Mouse (Mus musculus) liver, embryonic 13.5 days (tissue): ENCODE results near the gene Rars. TPM values are rescaled to one million over a fixed set of nuclear protein-coding genes. Genes with fewer than 3 reads are reported as not detected.

Experiments
- ATAC-seq: fragments of 200-750 bp; cut with Nextera tagmentation; 2 replicates; pipeline ENCODE4 v1.8.0; 2017; ENCODE audit warnings: low read depth, mild to moderate bottlenecking, moderate number of reproducible peaks, moderate library complexity
- DNase-seq: peaks from one replicate; pipeline ENCODE4 v3.0.0; 2022
- H3K27ac ChIP-seq: fragments of 300-500 bp; sonication (generic); 2 replicates; pipeline ENCODE4 v1.5.1; 2015; ENCODE audit warnings: moderate library complexity, mild to moderate bottlenecking, inconsistent platforms
- H3K27me3 ChIP-seq: fragments of 300-500 bp; sonication (generic); 2 replicates; pipeline ENCODE4 v1.6.1; 2015; ENCODE audit warnings: mild to moderate bottlenecking, inconsistent platforms
- H3K36me3 ChIP-seq: fragments of 300-500 bp; sonication (generic); 2 replicates; pipeline ENCODE4 v1.6.1; 2015; ENCODE audit warnings: mild to moderate bottlenecking, inconsistent platforms
- H3K4me1 ChIP-seq: fragments of 300-500 bp; sonication (generic); replicated peaks from 2 replicates; pipeline ENCODE4 v1.6.1; 2015; ENCODE audit warnings: inconsistent platforms
- H3K4me2 ChIP-seq: fragments of 300-500 bp; sonication (generic); 2 replicates; pipeline ENCODE4 v1.6.1; 2015; ENCODE audit warnings: inconsistent platforms, mild to moderate bottlenecking, moderate library complexity
- H3K4me3 ChIP-seq: fragments of 300-500 bp; sonication (generic); replicated peaks from 2 replicates; pipeline ENCODE4 v1.5.1; 2015; ENCODE audit warnings: mild to moderate bottlenecking, inconsistent platforms
- H3K9ac ChIP-seq: fragments of 300-500 bp; sonication (generic); 2 replicates; pipeline ENCODE4 v1.6.1; 2015; ENCODE audit warnings: mild to moderate bottlenecking, inconsistent platforms
- H3K9me3 ChIP-seq: fragments of 300-500 bp; sonication (generic); replicated peaks from 2 replicates; pipeline ENCODE4 v1.6.1; 2016; ENCODE audit warnings: inconsistent platforms
- WGBS: fragments of 180-500 bp; shearing (Covaris S2); methylation state at CpG from one replicate; pipeline ENCODE4 v1.1.7; 2015; ENCODE audit not compliant: insufficient replicate concordance; 5-methylcytosine and 5-hydroxymethylcytosine counted together
- polyA plus RNA-seq: library from polyadenylated mRNA; unstranded; fragments of >200 nt; fragmentation: Nextera tagmentation; extraction: Ambion mirVana; gene quantifications from 2 replicates; pipeline ENCODE4 v1.2.1, GENCODE M21; 2015

Rars gene
- polyA plus RNA-seq, 1 experiment from 2014 or later: 69.3 TPM

DNA sequence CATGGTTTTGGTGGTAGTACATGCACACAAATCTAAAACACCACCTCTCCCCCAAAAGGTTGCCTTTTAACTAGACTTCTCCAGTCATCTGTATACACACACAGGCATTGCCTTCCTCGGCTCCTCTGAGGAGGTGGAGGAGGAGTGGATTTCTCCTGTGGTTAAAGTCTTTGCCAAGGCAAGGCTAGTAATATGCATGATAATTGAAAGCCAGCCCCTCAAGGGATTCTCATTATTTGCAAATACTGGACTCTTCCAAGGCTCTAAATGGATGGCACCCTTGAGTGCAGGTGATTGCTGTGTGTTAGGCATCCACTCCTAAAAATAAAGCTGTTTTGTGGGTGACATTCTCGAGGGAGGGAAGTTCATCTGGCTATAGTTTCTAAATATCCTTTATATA is 45.9 kb downstream of the Rars start:
- Histone ChIP-seq H3K36me3 (peaks cover 40% of the 10 kb centered on the region), H3K4me3 (no peak overlapping the region), H3K27ac (no peak overlapping the region), H3K27me3 (no peaks in the 10 kb centered on the region), H3K9me3 (no peaks in the 10 kb centered on the region), H3K4me2 (no peak overlapping the region), H3K4me1 (no peaks in the 10 kb centered on the region), H3K9ac (no peak overlapping the region)
- 66% methylated on average over 2 of the region's 2 CpGs for WGBS
- no peak for ATAC-seq
- no peak for DNase-seq

DNA sequence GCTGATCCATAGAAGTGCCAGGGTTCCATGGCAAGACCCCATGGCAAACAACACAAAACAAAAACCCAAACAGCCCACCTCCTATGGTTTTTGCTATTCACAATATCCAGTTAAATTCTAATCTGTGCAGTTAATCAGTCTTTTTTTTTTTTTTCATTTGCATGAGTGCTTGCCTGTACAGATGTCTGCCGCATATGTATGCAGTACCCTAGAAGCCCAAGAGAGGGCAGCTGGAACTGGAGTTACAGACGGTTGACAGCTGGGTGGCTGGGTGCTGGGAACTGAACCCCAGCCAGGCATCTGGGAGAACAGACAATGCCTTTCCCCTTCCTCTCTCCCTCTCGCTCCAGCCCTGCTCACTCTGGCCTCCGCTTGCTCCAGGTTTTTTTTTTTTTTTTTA is 49.8 kb downstream of the Rars start:
- H3K4me3 ChIP-seq: no peak overlapping the region
- ATAC-seq (no peak), DNase-seq (no peak)
- no peaks in the 10 kb centered on the region for H3K9me3 ChIP-seq
- no peak overlapping the region for H3K4me2 ChIP-seq
- no peaks in the 10 kb centered on the region for H3K4me1 ChIP-seq
- H3K36me3 ChIP-seq: peaks cover 50% of the 10 kb centered on the region
- H3K27ac ChIP-seq: no peak overlapping the region
- H3K9ac ChIP-seq: no peak overlapping the region
- H3K27me3 ChIP-seq: no peaks in the 10 kb centered on the region
- WGBS: 90% methylated on average over 4 of the region's 4 CpGs

DNA sequence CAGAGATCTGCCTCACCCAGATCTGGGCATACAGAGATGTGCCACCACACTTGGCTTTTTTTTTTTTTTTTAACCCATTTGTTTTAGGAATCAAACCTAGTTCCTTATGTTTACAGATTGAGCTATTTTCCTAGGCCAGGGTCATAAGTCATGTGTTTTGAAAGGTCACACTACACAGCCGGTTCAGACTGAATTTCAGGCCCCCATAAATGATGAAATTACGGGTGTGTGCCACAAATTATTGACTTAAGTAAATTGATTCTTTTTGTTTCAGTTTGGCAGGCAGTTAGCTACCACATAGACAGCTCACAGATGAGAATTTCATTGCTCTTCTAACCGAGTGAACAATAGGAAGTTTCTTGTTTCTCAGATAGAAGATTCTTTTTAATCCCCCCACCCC is 50.3 kb downstream of the Rars start:
- Histone ChIP-seq H3K4me2 (no peak overlapping the region), H3K27ac (no peak overlapping the region), H3K9me3 (no peaks in the 10 kb centered on the region), H3K36me3 (peaks cover 55% of the 10 kb centered on the region), H3K27me3 (no peaks in the 10 kb centered on the region), H3K4me1 (no peaks in the 10 kb centered on the region), H3K4me3 (no peak overlapping the region), H3K9ac (no peak overlapping the region)
- DNase-seq (no peak), ATAC-seq (no peak)
- WGBS: 83% methylated on average over 3 of the region's 3 CpGs

DNA sequence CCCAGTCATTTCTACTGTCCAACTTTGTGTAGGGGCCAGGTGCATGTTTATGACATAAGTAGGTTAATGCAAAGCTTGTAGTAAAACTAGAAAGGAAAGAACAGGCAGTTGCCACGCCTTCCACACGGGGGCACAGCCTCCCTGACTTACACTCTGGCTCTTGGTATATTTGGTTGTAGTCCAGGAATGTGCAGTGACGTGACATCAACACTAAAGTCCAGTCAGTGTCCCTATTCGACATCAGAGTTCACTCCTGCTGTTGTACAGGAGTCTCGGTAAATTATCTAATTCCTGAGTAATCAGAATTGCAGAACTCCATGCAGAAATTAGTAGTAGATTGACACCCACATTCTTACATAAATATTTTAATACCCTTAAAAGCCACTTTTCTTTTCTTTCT is 51.3 kb downstream of the Rars start:
- Histone ChIP-seq H3K4me2 (no peak overlapping the region), H3K4me1 (no peaks in the 10 kb centered on the region), H3K9ac (no peak overlapping the region), H3K36me3 (peaks cover 65% of the 10 kb centered on the region), H3K27ac (no peak overlapping the region), H3K9me3 (no peaks in the 10 kb centered on the region), H3K27me3 (no peaks in the 10 kb centered on the region), H3K4me3 (no peak overlapping the region)
- WGBS: 78% methylated on average over 5 of the region's 5 CpGs
- DNase-seq (no peak), ATAC-seq (no peak)

DNA sequence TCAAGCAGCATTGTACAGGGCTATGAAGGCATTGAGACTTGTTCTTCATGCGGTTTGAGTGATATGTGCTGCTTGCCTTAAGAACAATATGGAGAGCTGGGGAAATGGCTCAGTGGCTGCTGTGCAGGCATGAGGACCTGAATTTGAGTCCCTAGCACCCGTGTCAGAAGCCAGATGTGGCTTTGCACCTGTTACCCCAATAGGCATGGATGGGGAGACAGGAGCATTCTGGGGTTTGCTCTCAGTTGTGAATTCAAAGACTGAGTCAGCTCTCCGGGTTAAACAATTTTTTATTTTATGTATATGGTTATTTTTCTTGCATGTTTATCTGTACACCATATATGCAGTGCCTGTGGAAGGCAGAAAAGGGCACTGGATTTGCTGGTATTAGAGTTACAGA is 51.9 kb downstream of the Rars start:
- DNase-seq: no peak
- Histone ChIP-seq H3K9ac (no peak overlapping the region), H3K4me2 (no peak overlapping the region), H3K4me3 (no peak overlapping the region), H3K4me1 (no peaks in the 10 kb centered on the region), H3K36me3 (peaks cover 71% of the 10 kb centered on the region), H3K9me3 (no peaks in the 10 kb centered on the region), H3K27ac (no peak overlapping the region), H3K27me3 (no peaks in the 10 kb centered on the region)
- ATAC-seq: no peak
- WGBS: 78% methylated on average over 3 of the region's 3 CpGs

DNA sequence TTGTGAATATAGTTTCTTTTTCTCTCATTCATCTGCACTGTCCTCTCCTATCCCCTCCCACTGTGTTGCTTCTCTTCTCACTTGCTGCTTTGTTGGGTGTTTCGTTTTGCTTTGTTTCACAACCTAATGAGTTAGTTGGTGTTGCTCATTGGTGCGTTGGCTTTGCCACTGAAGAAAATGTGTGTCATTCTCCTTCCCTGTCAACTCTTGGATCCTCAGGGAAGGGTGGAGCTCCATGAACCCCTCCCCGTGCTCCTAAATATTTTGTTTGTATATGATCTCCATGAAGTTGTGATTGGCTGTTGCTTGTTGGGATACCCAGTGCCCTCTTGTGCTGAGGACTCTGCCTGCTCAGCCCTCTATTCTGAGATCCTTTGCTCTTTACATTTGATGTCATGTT is 54.0 kb downstream of the Rars start:
- WGBS: 77% methylated on average over 3 of the region's 3 CpGs
- peaks cover 80% of the 10 kb centered on the region for H3K36me3 ChIP-seq
- no peak overlapping the region for H3K27ac ChIP-seq
- no peak overlapping the region for H3K4me2 ChIP-seq
- ATAC-seq (no peak), DNase-seq (no peak)
- no peaks in the 10 kb centered on the region for H3K27me3 ChIP-seq
- H3K9ac ChIP-seq: no peak overlapping the region
- no peaks in the 10 kb centered on the region for H3K4me1 ChIP-seq
- H3K9me3 ChIP-seq: no peaks in the 10 kb centered on the region
- H3K4me3 ChIP-seq: no peak overlapping the region

DNA sequence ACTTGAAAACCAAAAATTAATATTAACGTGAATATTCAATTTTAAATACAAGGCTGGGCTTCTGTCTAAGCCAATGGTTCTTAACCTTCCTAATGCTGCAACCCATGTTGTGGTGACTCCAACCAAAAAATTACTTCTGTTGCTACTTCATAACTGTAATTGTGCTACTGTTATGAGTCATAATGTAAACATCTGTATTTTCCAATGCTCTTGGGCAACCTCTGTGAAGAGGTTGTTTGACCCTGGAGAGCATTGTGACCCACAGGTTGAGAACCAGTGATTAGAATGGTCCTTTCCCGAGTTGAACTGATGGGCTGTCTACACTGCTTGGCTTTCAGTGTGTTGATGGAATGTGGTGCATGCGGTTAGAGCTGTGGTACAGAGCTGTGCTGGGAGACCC is 57.9 kb downstream of the Rars start:
- no peak for ATAC-seq
- H3K27me3 ChIP-seq: no peaks in the 10 kb centered on the region
- H3K36me3 ChIP-seq: peaks cover 44% of the 10 kb centered on the region
- H3K4me1 ChIP-seq: peaks cover 13% of the 10 kb centered on the region
- H3K27ac ChIP-seq: no peak overlapping the region
- no peaks in the 10 kb centered on the region for H3K9me3 ChIP-seq
- no peak for DNase-seq
- 78% methylated on average over 3 of the region's 3 CpGs for WGBS
- H3K4me2 ChIP-seq: no peak overlapping the region
- no peak overlapping the region for H3K4me3 ChIP-seq
- no peak overlapping the region for H3K9ac ChIP-seq

DNA sequence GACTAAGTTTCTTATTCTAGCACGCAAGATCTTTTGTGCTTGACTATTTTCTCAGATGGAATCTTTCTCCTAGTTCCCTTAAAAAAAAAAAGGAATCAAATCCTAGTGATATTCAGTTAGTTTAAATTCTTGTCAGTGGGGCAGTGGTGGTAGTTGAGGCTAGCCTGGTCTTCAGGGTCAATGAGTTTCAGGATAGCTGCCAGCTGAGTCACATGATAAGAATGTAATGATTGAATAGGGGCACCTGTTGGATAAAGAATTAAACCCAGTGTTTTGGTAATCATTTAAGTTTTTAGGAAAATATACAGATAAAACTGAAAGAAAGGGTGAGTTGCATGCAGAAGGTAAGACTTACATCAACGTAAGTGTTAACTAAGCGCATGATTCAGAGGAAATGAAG is 58.7 kb downstream of the Rars start:
- no peak overlapping the region for H3K4me2 ChIP-seq
- H3K9me3 ChIP-seq: no peaks in the 10 kb centered on the region
- WGBS: 85% methylated on average over 3 of the region's 3 CpGs
- H3K4me1 ChIP-seq: peaks cover 22% of the 10 kb centered on the region
- H3K9ac ChIP-seq: no peak overlapping the region
- no peak overlapping the region for H3K4me3 ChIP-seq
- no peaks in the 10 kb centered on the region for H3K27me3 ChIP-seq
- ATAC-seq: no peak
- peaks cover 44% of the 10 kb centered on the region for H3K36me3 ChIP-seq
- DNase-seq: no peak
- H3K27ac ChIP-seq: no peak overlapping the region

DNA sequence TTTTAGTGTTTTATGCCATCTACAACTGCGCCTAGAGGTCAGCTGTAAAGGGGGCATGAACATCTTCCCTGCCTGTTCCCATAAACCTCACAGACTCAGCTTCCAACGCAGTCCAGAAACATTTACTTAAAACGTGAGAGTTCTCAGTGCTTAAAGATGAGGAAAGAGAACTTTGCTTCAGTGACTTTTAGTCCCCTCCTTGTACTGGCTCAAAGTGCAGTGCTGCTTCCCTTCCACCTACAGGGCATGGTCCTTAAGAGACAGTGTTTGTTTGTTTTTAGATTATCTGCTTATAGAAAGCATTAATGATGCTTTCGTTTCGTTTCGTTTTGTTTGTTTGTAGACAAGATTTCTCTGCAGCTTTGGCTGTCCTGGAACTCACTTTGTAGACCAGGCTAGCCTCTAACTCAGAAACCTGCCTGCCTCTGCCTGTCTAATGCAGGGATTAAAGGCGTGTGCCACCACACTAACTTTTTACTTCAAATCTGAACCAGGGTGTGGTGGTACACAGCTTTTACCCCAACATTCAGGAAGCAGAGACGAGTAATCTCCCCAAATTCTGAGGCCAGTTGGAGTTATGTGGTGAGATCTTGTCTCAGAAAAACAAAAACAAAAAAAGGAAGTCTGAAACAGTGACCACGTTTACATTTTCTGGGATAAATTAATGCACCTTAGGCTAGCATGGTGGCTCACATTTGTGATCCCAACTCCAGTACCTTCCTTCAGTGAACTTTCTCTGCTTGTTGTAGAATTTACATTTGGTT is 63.4 kb downstream of the Rars start:
- peak overlapping the region; percentile 82 for H3K4me2 ChIP-seq
- WGBS: 36% methylated on average over 9 of the region's 9 CpGs
- DNase-seq (no peak), ATAC-seq (no peak)
- H3K4me3 ChIP-seq: peak overlapping the region; percentile 84
- peak overlapping the region; percentile 81 for H3K9ac ChIP-seq
- H3K9me3 ChIP-seq: no peaks in the 10 kb centered on the region
- no peaks in the 10 kb centered on the region for H3K27me3 ChIP-seq
- H3K36me3 ChIP-seq: peaks cover 5% of the 10 kb centered on the region
- H3K4me1 ChIP-seq: peaks cover 42% of the 10 kb centered on the region
- peak overlapping the region; percentile 79; the same call in 1 of the 2 replicates for H3K27ac ChIP-seq

DNA sequence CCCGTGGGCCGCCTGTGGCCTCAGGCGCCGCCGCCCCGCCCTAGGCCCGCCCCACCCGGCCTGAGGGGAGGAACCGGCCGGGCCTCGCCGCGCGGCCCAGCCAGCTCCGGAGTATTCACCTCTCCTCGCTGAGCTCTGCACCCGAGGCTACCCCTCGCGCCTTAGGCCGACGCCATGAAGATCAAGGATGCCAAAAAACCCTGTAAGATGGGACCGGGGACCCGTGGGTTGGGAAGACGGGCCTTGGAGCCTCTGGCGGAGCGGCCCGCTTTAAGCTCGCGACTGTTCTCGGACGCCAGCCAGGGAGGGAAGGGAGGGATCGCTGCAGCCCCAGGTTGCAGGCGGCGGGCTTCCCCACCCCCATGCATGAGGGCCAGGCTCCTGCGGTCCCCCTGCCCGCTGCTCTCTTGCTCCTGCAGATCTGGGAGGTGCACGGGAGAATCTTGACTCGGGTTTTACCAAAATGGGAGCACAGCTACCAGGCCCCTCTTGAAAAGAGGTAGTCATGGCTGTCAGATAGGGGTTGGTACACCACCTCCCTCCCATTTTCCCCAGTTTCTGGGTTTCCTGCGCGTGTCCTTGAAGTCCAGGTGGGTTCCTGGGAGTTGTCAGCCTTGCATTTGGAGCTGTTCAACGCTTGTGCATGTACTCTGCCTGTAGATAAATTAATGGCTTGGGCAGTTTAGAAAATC is 64.4 kb downstream of the Rars start:
- Histone ChIP-seq H3K4me3 (peak overlapping the region; percentile 84), H3K4me1 (peaks cover 42% of the 10 kb centered on the region), H3K27ac (peak overlapping the region; percentile 79), H3K9me3 (no peaks in the 10 kb centered on the region), H3K9ac (peak overlapping the region; percentile 81), H3K36me3 (0 out of 2 replicates have a peak, but pooled peaks cover 2% of the 10 kb centered on the region), H3K27me3 (no peaks in the 10 kb centered on the region), H3K4me2 (peak overlapping the region; percentile 82)
- ATAC-seq (peak; percentile 91), DNase-seq (no peak)
- WGBS: under 1% methylated on average over 40 of the region's 41 CpGs

DNA sequence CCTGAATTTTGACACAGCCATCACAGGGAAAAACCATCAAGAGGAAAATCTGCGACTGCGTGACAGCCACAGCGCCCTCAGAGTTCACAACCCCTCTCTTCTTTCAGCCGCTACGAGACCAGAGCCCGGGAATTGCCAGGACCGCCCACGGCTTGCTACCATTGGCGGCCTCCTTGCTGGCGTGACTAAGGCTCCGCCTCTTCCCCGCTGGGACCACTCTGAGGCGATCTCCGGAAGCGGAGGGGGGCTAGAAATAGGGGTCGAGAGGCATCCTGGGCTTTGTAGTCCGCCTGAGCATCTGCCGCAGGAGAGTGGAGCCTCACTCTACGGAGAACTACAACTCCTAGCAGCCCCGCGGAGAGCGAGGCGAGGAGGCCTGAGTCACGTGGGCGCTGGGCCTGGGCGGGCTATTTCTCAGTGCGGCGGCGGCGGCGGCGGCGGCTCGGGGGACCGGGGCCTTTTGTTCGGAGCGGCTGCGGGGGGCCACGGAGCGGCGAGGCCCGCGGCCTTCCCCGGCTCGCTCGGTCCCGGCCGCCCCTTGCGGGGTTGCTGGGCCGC is 65.0 kb downstream of the Rars start, which contains the start of gene Pank3:
TSS of gene Pank3 (plus strand) at position 297 of the 558 bp plus-strand sequence.
- Histone ChIP-seq H3K4me2 (peak within 1 kb of the TSS; percentile 82), H3K9me3 (no peaks in the 10 kb centered on the region), H3K4me1 (peaks cover 42% of the 10 kb centered on the region), H3K4me3 (peak within 1 kb of the TSS; percentile 84), H3K9ac (peak within 1 kb of the TSS; percentile 81), H3K27me3 (no peaks in the 10 kb centered on the region), H3K36me3 (0 out of 2 replicates have a peak, but pooled peaks cover 2% of the 10 kb centered on the region), H3K27ac (peak within 1 kb of the TSS; percentile 79)
- peak; percentile 96 for ATAC-seq
- WGBS: under 1% methylated on average over 45 of the region's 50 CpGs
- peak; percentile 92 for DNase-seq
